Comparison of ENCODE assay signal across 8 mouse cellular contexts in the genomic region with DNA sequence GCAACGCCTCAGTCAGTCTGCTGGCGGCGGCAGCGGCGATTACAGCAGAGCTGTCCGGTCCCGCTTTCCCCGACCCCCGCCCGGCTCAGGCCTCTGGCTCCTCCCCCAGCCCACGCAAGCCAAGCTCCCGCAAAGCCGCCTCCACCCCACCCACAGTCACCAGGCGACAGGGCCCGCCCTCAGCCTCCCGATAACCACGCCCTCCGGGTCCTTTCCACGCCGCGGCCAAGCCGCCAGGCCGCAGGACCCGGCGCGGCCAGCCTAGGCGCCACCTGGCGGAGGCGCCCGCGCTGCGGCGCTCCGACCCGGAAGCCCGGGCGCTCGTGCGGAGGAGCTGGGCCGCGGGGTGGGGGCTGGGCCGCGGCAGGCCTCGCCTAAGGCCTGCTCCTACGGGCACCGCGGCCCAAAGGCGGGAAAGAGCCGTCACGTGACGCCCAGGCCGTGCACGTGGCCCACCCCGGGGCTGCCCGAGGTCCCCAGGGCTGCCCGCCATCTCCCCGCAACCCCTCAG. TPM values are rescaled to one million over a fixed set of nuclear protein-coding genes. Genes with fewer than 3 reads are reported as not detected.
DNase-seq lines count a peak whose midpoint lies in the region; ATAC-seq and TF ChIP-seq lines count a peak whose summit lies in the region.

No protein-coding gene starts in this region.

- H3K4me2 ChIP-seq in hindbrain, embryonic 11.5 days (replicated peaks; ENCODE audit: low read depth, low read length), result peak overlapping the region; percentile 44
- H3K4me2 ChIP-seq in lung, embryonic 14.5 days, result peak overlapping the region; percentile 61

- no peaks in the 10 kb centered on the region for H3K36me3 ChIP-seq in hindbrain, embryonic 11.5 days (ENCODE audit: control insufficient read depth, insufficient read depth, low read length)
- no peaks in the 10 kb centered on the region for H3K36me3 ChIP-seq in lung, embryonic 14.5 days (ENCODE audit: insufficient read depth)

- H3K27me3 ChIP-seq in hindbrain, embryonic 11.5 days (ENCODE audit: control insufficient read depth, insufficient read depth, low read length), result no peaks in the 10 kb centered on the region
- no peaks in the 10 kb centered on the region for H3K27me3 ChIP-seq in lung, embryonic 14.5 days (ENCODE audit: insufficient read depth, low read length)

- WGBS in hindbrain, embryonic 11.5 days, result 5% methylated on average over 44 of the region's 57 CpGs
- WGBS in lung, embryonic 14.5 days, result 6% methylated on average over 42 of the region's 57 CpGs

- DNase-seq in R1 (ENCODE audit: low read depth, low spot score), result peak; percentile 90
- peak; percentile 94 to 95 for DNase-seq in cerebellum, postnatal 14 days
- DNase-seq in frontal cortex, postnatal 10 days (ENCODE audit: low spot score in 2 of 2), result peak; percentile 72 to 79
- DNase-seq in hindbrain, embryonic 11.5 days (ENCODE audit: low spot score), result peak; percentile 93
- DNase-seq in layer of hippocampus, adult 9-10 months (ENCODE audit: low spot score), result peak; percentile 12
- DNase-seq in lung, embryonic 14.5 days, result peak; percentile 94
- peak; percentile 96 for DNase-seq in testis, postnatal 10 days (ENCODE audit: low spot score)

- H3K4me1 ChIP-seq in hindbrain, embryonic 11.5 days (replicated peaks; ENCODE audit: control insufficient read depth, insufficient read depth, low read length), result no peaks in the 10 kb centered on the region
- H3K4me1 ChIP-seq in lung, embryonic 14.5 days (ENCODE audit: insufficient read depth), result no peaks in the 10 kb centered on the region

- no peak; the same call in none of the 2 replicates for TF ChIP-seq CTCF in lung, embryonic 14.5 days (IDR thresholded peaks at IDR 0.05; ENCODE audit: low read depth)

- H3K9me3 ChIP-seq in hindbrain, embryonic 11.5 days (ENCODE audit: control insufficient read depth, low read length), result peaks cover 4% of the 10 kb centered on the region
- peaks cover 14% of the 10 kb centered on the region for H3K9me3 ChIP-seq in lung, embryonic 14.5 days (ENCODE audit: low read depth, low read length)

- H3K4me3 ChIP-seq in hindbrain, embryonic 11.5 days (ENCODE audit: low read depth, low read length), result peak overlapping the region; percentile 32
- peak overlapping the region; percentile 37 for H3K4me3 ChIP-seq in lung, embryonic 14.5 days (ENCODE audit: low read depth, low read length)

- peak; percentile 96 for ATAC-seq in hindbrain, embryonic 11.5 days (ENCODE audit: low FRiP score)
- ATAC-seq in lung, embryonic 14.5 days (ENCODE audit: insufficient read depth), result peak; percentile 94
- peak; percentile 98 for ATAC-seq in neutrophil, adult 5-6 weeks (ENCODE audit: extremely low read depth, insufficient number of reproducible peaks, low FRiP score, poor library complexity, severe bottlenecking)

- peak overlapping the region; percentile 51 for H3K27ac ChIP-seq in hindbrain, embryonic 11.5 days (ENCODE audit: low read depth, low read length)
- H3K27ac ChIP-seq in lung, embryonic 14.5 days (ENCODE audit: low read depth), result peak overlapping the region; percentile 80

- H3K9ac ChIP-seq in hindbrain, embryonic 11.5 days (ENCODE audit: low read depth, low read length), result peak overlapping the region; percentile 53; the same call in 1 of the 2 replicates
- peak overlapping the region; percentile 63 for H3K9ac ChIP-seq in lung, embryonic 14.5 days

RNA-seq across cellular contexts. Expression of gene Dazl, which starts 0.7 kb away (rescaled TPM):
- 0.09 TPM in 1 of 2 replicates, not detected in the other for polyA plus RNA-seq in hindbrain, embryonic 11.5 days (2014; fragmentation: Nextera tagmentation; extraction: Ambion mirVana)
- 0.30 TPM in 1 of 2 replicates, not detected in the other for polyA plus RNA-seq in lung, embryonic 14.5 days (2014; fragmentation: Nextera tagmentation; extraction: Ambion mirVana)
- 0.23 TPM in 1 of 2 replicates, not detected in the other for total RNA-seq in neutrophil, adult 5-6 weeks (2017)

Comparison
In these comparisons a context has a peak if more than half of its experiments do, and no peak if none do; other contexts are left out.
1. Peak in every context shown above with its lines: DNase-seq, ATAC-seq, H3K4me3 ChIP-seq and H3K27ac ChIP-seq.
2. DNase-seq: peak in every context shown above with its lines; median percentile 96 in testis, postnatal 10 days; 94 in cerebellum, postnatal 14 days; 94 in lung, embryonic 14.5 days; 93 in hindbrain, embryonic 11.5 days; 90 in R1; 76 in frontal cortex, postnatal 10 days; 12 in layer of hippocampus, adult 9-10 months.